Mouse (Mus musculus) forebrain, embryonic 12.5 days (tissue): Measurements from ENCODE around the gene Ess2. TPM values are rescaled to one million over a fixed set of nuclear protein-coding genes. Genes with fewer than 3 reads are reported as not detected.

Experiments
- ATAC-seq: fragments of 200-750 bp; cut with Nextera tagmentation; 2 replicates; pipeline ENCODE4 v1.8.0; 2017; ENCODE audit warnings: moderate TSS enrichment; ENCODE audit not compliant: low FRiP score
- H3K27ac ChIP-seq: fragments of 300-500 bp; sonication (generic); 2 replicates; pipeline ENCODE4 v1.5.1; 2016; ENCODE audit warnings: mild to moderate bottlenecking
- H3K27me3 ChIP-seq: fragments of 300-500 bp; sonication (generic); 2 replicates; pipeline ENCODE4 v1.6.1; 2016; ENCODE audit warnings: mild to moderate bottlenecking
- H3K36me3 ChIP-seq: fragments of 300-500 bp; sonication (generic); replicated peaks from 2 replicates; pipeline ENCODE4 v1.6.1; 2016; ENCODE audit warnings: mild to moderate bottlenecking
- H3K4me1 ChIP-seq: fragments of 300-500 bp; sonication (generic); 2 replicates; pipeline ENCODE4 v1.6.1; 2016
- H3K4me2 ChIP-seq: fragments of 300-500 bp; sonication (generic); 2 replicates; pipeline ENCODE4 v1.6.1; 2016; ENCODE audit warnings: mild to moderate bottlenecking, moderate library complexity
- H3K4me3 ChIP-seq: fragments of 300-500 bp; sonication (generic); replicated peaks from 2 replicates; pipeline ENCODE4 v1.5.1; 2016; ENCODE audit warnings: mild to moderate bottlenecking
- H3K9ac ChIP-seq: fragments of 300-500 bp; sonication (generic); 2 replicates; pipeline ENCODE4 v1.6.1; 2016; ENCODE audit warnings: mild to moderate bottlenecking
- H3K9me3 ChIP-seq: fragments of 300-500 bp; sonication (generic); 2 replicates; pipeline ENCODE4 v1.6.1; 2016
- WGBS: fragments of 180-500 bp; shearing (Covaris S2); methylation state at CpG from one replicate; pipeline ENCODE4 v1.1.7; 2016; 5-methylcytosine and 5-hydroxymethylcytosine counted together
- polyA plus RNA-seq: library from polyadenylated mRNA; unstranded; fragments of >200 nt; fragmentation: Nextera tagmentation; extraction: Ambion mirVana; gene quantifications from 2 replicates; pipeline ENCODE4 v1.2.1, GENCODE M21; 2016

Ess2 gene
- polyA plus RNA-seq, 1 experiment from 2014 or later: 54.2 TPM

- no peak for ATAC-seq
- H3K36me3 ChIP-seq: no peaks in the 10 kb centered on the region
- peaks cover 5% of the 10 kb centered on the region for H3K4me1 ChIP-seq
- no peak overlapping the region for H3K4me3 ChIP-seq
- H3K27ac ChIP-seq: no peak overlapping the region
- peaks cover 62% of the 10 kb centered on the region for H3K27me3 ChIP-seq
- no peak overlapping the region for H3K9ac ChIP-seq
- H3K9me3 ChIP-seq: no peaks in the 10 kb centered on the region
- no peak overlapping the region for H3K4me2 ChIP-seq
- WGBS: 71% methylated on average over 9 of the region's 9 CpGs
Observed at GRCm38 (mm10) chr16:17933594-17934444, 22.7 kb upstream of the Ess2 start.

DNA sequence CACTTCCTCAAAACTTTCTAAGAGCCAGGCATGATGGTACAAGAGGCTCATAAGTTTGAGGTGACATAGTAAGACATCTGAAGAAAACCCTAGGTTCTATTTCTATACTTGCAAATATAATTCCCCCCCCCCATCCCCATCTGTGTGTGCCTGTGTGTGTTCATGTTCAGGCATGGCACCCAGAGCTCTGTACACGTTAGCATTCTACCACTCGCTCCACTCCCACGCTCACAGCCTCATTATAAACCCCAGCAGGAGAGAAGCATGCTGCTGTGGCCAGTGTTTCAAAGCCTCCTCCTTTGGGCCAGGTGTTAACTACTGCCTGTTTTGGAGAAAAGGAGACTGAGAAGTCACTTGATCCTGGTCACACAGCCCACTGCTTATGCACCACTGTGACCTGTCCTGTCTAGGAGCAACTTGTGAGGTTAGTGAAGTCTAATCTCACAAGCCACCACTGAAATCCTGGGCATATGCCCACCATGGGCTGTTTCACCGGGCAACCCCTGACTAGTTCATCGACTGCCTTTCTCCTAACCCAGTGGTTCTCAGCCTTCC lies 20.8 kb upstream of the Ess2 start:
- 78% methylated on average over 5 of the region's 5 CpGs for WGBS
- H3K27me3 ChIP-seq: peaks cover 47% of the 10 kb centered on the region
- ATAC-seq: no peak

GRCm38 (mm10) chr16:17929631-17930030 lies 18.5 kb upstream of the Ess2 start:
- Histone ChIP-seq H3K4me1 (peaks cover 23% of the 10 kb centered on the region), H3K4me3 (no peak overlapping the region), H3K27ac (no peak overlapping the region), H3K36me3 (peaks cover 21% of the 10 kb centered on the region), H3K9ac (no peak overlapping the region), H3K27me3 (peaks cover 44% of the 10 kb centered on the region), H3K9me3 (no peaks in the 10 kb centered on the region), H3K4me2 (no peak overlapping the region)
- 38% methylated on average over 2 of the region's 2 CpGs for WGBS
- ATAC-seq: no peak

More for the DNA sequence above, 20.8 kb upstream of the Ess2 start:
- H3K9ac ChIP-seq: no peak overlapping the region
- H3K4me3 ChIP-seq: no peak overlapping the region
- H3K4me2 ChIP-seq: no peak overlapping the region
- H3K9me3 ChIP-seq: no peaks in the 10 kb centered on the region
- no peak overlapping the region for H3K27ac ChIP-seq
- peaks cover 17% of the 10 kb centered on the region for H3K4me1 ChIP-seq
- H3K36me3 ChIP-seq: no peaks in the 10 kb centered on the region

DNA sequence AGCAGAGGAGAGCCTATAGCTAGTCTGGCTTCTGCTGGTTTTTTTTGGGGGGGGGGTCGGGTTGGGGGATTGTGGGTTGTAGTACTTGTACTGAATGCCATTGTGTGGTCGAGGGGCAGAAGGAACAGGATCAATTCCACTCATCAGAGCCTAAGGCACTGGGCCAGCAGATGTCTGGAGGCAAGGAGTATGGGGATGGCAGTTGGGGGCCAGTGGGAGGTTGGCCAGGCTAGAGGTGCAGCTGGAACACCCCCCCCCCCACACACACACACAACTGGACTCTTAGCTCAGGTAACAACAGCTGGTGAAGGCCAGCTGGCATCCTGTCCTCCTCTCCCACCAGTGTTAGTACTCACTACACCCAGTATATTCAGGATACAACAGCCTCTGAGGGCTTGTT lies 18.1 kb upstream of the Ess2 start:
- no peak overlapping the region for H3K9ac ChIP-seq
- peak overlapping the region; percentile 86 for H3K4me2 ChIP-seq
- H3K9me3 ChIP-seq: no peaks in the 10 kb centered on the region
- H3K27me3 ChIP-seq: peaks cover 42% of the 10 kb centered on the region
- no peak; the same call in 1 of the 2 replicates for ATAC-seq
- H3K4me1 ChIP-seq: peaks cover 23% of the 10 kb centered on the region
- H3K27ac ChIP-seq: peak overlapping the region; percentile 80
- H3K4me3 ChIP-seq: no peak overlapping the region
- H3K36me3 ChIP-seq: peaks cover 25% of the 10 kb centered on the region
- WGBS: 0% methylated on average over 2 of the region's 2 CpGs

DNA sequence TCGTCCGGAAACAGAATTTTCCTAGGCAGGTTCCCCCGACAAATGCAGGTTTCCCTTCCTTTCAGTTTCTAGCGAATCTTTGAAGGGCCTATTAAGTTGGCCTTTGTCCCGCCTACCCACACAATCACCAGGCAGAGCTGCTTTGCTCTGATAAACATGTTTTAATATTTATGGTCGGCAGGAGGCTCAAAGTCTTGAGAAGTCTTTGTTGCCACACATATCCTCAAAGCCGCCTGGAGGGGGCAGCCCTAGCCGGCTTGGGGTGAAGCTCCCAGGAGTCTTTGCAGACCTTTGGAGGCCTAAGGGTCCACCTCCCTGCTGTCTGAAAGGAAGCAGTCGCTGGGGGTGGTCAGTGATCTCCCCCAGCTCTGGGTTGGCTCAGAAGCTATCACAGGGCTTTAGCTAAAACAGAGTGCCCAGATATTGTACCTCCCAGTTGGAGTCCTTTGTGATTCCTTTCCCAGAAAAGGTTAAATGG lies 17.5 kb upstream of the Ess2 start:
- H3K4me2 ChIP-seq: peak overlapping the region; percentile 86
- WGBS: under 1% methylated on average over 9 of the region's 9 CpGs
- no peaks in the 10 kb centered on the region for H3K9me3 ChIP-seq
- H3K9ac ChIP-seq: peak overlapping the region; percentile 74
- peaks cover 25% of the 10 kb centered on the region for H3K36me3 ChIP-seq
- peak overlapping the region; percentile 84 for H3K4me3 ChIP-seq
- peak; percentile 31 for ATAC-seq
- H3K4me1 ChIP-seq: peaks cover 23% of the 10 kb centered on the region
- peak overlapping the region; percentile 80 for H3K27ac ChIP-seq
- H3K27me3 ChIP-seq: peaks cover 36% of the 10 kb centered on the region

- H3K4me2 ChIP-seq: peak within 1 kb of the TSS; percentile 86
- peak within 1 kb of the TSS; percentile 74 for H3K9ac ChIP-seq
- H3K27me3 ChIP-seq: peaks cover 31% of the 10 kb centered on the region
- H3K36me3 ChIP-seq: peaks cover 25% of the 10 kb centered on the region
- under 1% methylated on average over 47 of the region's 47 CpGs for WGBS
- peak within 1 kb of the TSS; percentile 84 for H3K4me3 ChIP-seq
- H3K4me1 ChIP-seq: peaks cover 23% of the 10 kb centered on the region
- ATAC-seq: peak; percentile 90
- peak within 1 kb of the TSS; percentile 80 for H3K27ac ChIP-seq
- H3K9me3 ChIP-seq: no peaks in the 10 kb centered on the region
Observed at GRCm38 (mm10) chr16:17928087-17928580, 17.0 kb upstream of the Ess2 start, which contains the start of gene Slc25a1. TSS of gene Slc25a1 (minus strand) at chr16:17928219.

- H3K27ac ChIP-seq: peak overlapping the region; percentile 80
- H3K27me3 ChIP-seq: peaks cover 31% of the 10 kb centered on the region
- peak; percentile 56 for ATAC-seq
- H3K4me1 ChIP-seq: peaks cover 28% of the 10 kb centered on the region
- under 1% methylated on average over 72 of the region's 72 CpGs for WGBS
- no peaks in the 10 kb centered on the region for H3K9me3 ChIP-seq
- peak overlapping the region; percentile 84 for H3K4me3 ChIP-seq
- peak overlapping the region; percentile 86 for H3K4me2 ChIP-seq
- peak overlapping the region; percentile 74 for H3K9ac ChIP-seq
- H3K36me3 ChIP-seq: peaks cover 25% of the 10 kb centered on the region
Observed at GRCm38 (mm10) chr16:17927351-17928082, 16.4 kb upstream of the Ess2 start.

GRCm38 (mm10) chr16:17922163-17922538 lies 11.0 kb upstream of the Ess2 start:
- H3K9me3 ChIP-seq: no peaks in the 10 kb centered on the region
- H3K27me3 ChIP-seq: peaks cover 37% of the 10 kb centered on the region
- peak; percentile 8; the same call in 1 of the 2 replicates for ATAC-seq
- peaks cover 25% of the 10 kb centered on the region for H3K36me3 ChIP-seq
- H3K4me2 ChIP-seq: peak overlapping the region; percentile 96
- H3K4me3 ChIP-seq: peak overlapping the region; percentile 57
- peaks cover 32% of the 10 kb centered on the region for H3K4me1 ChIP-seq
- WGBS: under 1% methylated on average over 14 of the region's 14 CpGs
- H3K9ac ChIP-seq: peak overlapping the region; percentile 85
- H3K27ac ChIP-seq: peak overlapping the region; percentile 90

GRCm38 (mm10) chr16:17921325-17922162 lies 10.4 kb upstream of the Ess2 start:
- peaks cover 23% of the 10 kb centered on the region for H3K36me3 ChIP-seq
- WGBS: 2% methylated on average over 47 of the region's 47 CpGs
- peak overlapping the region; percentile 85 for H3K9ac ChIP-seq
- peak; percentile 97 for ATAC-seq
- H3K4me1 ChIP-seq: peaks cover 26% of the 10 kb centered on the region
- peak overlapping the region; percentile 90 for H3K27ac ChIP-seq
- H3K4me3 ChIP-seq: peak overlapping the region; percentile 57
- peak overlapping the region; percentile 96 for H3K4me2 ChIP-seq
- H3K9me3 ChIP-seq: no peaks in the 10 kb centered on the region
- H3K27me3 ChIP-seq: peaks cover 42% of the 10 kb centered on the region

DNA sequence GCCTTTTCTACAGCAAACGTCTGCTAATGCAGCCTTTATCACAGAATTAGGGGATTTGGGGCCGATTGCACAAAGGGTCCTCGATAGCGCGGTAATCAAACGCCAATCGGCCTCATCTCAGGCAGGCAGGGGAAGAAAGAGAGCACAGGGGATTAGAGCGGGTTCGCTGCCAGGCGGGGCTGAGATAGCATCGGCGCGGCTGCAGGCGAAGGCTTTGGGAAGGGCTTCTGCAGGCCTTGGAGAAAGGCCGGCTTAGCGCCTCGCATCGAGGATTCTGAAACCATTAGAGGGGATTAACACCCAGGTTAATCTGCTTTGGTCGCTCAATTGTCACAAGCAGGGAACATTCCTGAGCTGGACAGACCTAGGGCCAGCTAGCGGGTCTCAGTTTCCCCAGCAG lies 9.4 kb upstream of the Ess2 start:
- H3K27me3 ChIP-seq: peaks cover 46% of the 10 kb centered on the region
- no peaks in the 10 kb centered on the region for H3K9me3 ChIP-seq
- H3K4me3 ChIP-seq: peak overlapping the region; percentile 14
- peak overlapping the region; percentile 96 for H3K4me2 ChIP-seq
- H3K27ac ChIP-seq: 0 out of 2 replicates have a peak overlapping the region, but pooled peaks have one; percentile 19
- peaks cover 14% of the 10 kb centered on the region for H3K36me3 ChIP-seq
- 3% methylated on average over 20 of the region's 20 CpGs for WGBS
- H3K4me1 ChIP-seq: peaks cover 24% of the 10 kb centered on the region
- ATAC-seq: no peak
- peak overlapping the region; percentile 67 for H3K9ac ChIP-seq
